Mouse (Mus musculus) E14TG2a.4 (cell line): ENCODE measurements around the gene Rab2b.

Experiments used
- CTCF ChIP-seq: conservative IDR thresholded peaks from 2 replicates; pipeline ENCODE4 v1.5.1; 2014; ENCODE audit warnings: low read length
- NANOG ChIP-seq: IDR thresholded peaks from 2 replicates; pipeline ENCODE4 v1.6.1; 2014; ENCODE audit warnings: borderline replicate concordance, low read length, mixed read lengths
- POU5F1 ChIP-seq: IDR thresholded peaks from 2 replicates; pipeline ENCODE4 v1.6.1; 2014; ENCODE audit warnings: low read length, borderline replicate concordance

DNA sequence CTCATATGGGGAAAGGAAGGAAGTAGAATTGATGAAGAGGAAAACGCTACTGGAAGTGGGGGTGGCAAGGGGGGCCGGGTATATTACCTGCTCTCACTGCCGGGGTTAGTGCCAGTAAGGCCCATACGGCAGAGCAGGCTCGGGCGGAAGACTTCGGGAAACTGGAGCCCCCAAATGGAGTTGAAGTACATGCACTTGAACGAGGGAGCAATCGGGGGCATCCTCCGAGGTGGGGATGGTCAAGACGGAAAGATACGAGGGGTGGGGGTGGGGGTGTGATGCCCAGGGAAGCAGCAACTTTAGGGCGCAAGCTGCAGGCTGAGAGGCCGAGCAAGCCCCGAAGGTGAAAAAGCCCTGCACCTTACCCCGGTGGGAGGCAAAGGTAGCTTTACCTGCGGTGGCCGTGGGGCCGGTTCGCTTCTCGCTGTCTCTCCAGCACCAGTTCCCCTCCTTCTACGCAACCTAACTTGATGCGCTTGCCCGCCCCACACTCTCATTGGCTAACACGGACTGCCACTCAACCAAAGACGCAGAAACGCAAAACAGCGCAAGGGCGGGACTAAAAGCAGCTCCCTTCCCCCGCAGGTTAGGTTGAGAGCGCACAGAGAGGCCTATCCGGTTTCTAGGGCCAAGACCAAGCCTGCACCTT, 35.2 kb downstream of the Rab2b start:
- no peak for TF ChIP-seq NANOG
- TF ChIP-seq CTCF, result no peak
- no peak for TF ChIP-seq POU5F1
